Mouse (Mus musculus) megakaryocyte, embryonic 14.5 days (primary cell): ENCODE results near the gene Tmem123. TPM values are rescaled to one million over a fixed set of nuclear protein-coding genes. Genes with fewer than 3 reads are reported as not detected.

Experiments used
- H3K27me3 ChIP-seq: replicated peaks from 2 replicates; pipeline ENCODE3; 2012; ENCODE audit warnings: inconsistent platforms
- H3K36me3 ChIP-seq: replicated peaks from 2 replicates; pipeline ENCODE3; 2012; ENCODE audit warnings: low read length, inconsistent platforms, mixed read lengths
- H3K4me1 ChIP-seq: 2 replicates; pipeline ENCODE4 v1.6.1; 2012; ENCODE audit warnings: inconsistent platforms
- H3K4me3 ChIP-seq: replicated peaks from 2 replicates; pipeline ENCODE3; 2012; ENCODE audit warnings: moderate library complexity, mild to moderate bottlenecking, inconsistent platforms
- H3K9me3 ChIP-seq: 2 replicates; pipeline ENCODE4 v1.6.1; 2012; ENCODE audit warnings: inconsistent platforms
- FLI1 ChIP-seq: IDR thresholded peaks from 2 replicates; pipeline ENCODE4 v1.6.1; 2012; ENCODE audit warnings: low read length, inconsistent platforms, mixed read lengths
- GATA1 ChIP-seq: IDR thresholded peaks from 3 replicates; pipeline ENCODE4 v1.6.1; 2012; ENCODE audit warnings: mixed read lengths, low read length, inconsistent platforms, borderline replicate concordance
- polyA plus RNA-seq: library from polyadenylated mRNA; stranded (reverse); fragments of >175 nt; gene quantifications from 2 replicates; pipeline ENCODE4 v1.2.3, GENCODE M21; 2012; ENCODE audit warnings: low replicate concordance; ENCODE audit not compliant: insufficient read depth

Gene Tmem123
- polyA plus RNA-seq, 1 experiment, result 82.1 TPM

GRCm38 (mm10) chr9:7798555-7798954 is 34.7 kb downstream of the Tmem123 start:
- peaks cover 21% of the 10 kb centered on the region for H3K4me1 ChIP-seq
- no peak for TF ChIP-seq GATA1
- no peak for TF ChIP-seq FLI1
- no peak overlapping the region for H3K4me3 ChIP-seq
- H3K9me3 ChIP-seq, result no peaks in the 10 kb centered on the region
- H3K27me3 ChIP-seq, result no peaks in the 10 kb centered on the region
- peaks cover 23% of the 10 kb centered on the region for H3K36me3 ChIP-seq

GRCm38 (mm10) chr9:7805101-7805506 is 41.3 kb downstream of the Tmem123 start:
- H3K27me3 ChIP-seq, result no peaks in the 10 kb centered on the region
- H3K9me3 ChIP-seq, result no peaks in the 10 kb centered on the region
- no peaks in the 10 kb centered on the region for H3K36me3 ChIP-seq
- no peak overlapping the region for H3K4me3 ChIP-seq
- TF ChIP-seq GATA1 (no peak), FLI1 (no peak)
- H3K4me1 ChIP-seq, result peaks cover 19% of the 10 kb centered on the region

- Histone ChIP-seq H3K36me3 (peaks cover 85% of the 10 kb centered on the region), H3K4me3 (no peak overlapping the region)
- TF ChIP-seq GATA1 (no peak), FLI1 (no peak)
Observed at GRCm38 (mm10) chr9:7822758-7823157, 58.9 kb downstream of the Tmem123 start.

GRCm38 (mm10) chr9:7824916-7825315 is 61.1 kb downstream of the Tmem123 start:
- Histone ChIP-seq H3K4me1 (peaks cover 66% of the 10 kb centered on the region), H3K4me3 (peak overlapping the region; percentile 31), H3K27me3 (no peaks in the 10 kb centered on the region), H3K9me3 (no peaks in the 10 kb centered on the region), H3K36me3 (peaks cover 72% of the 10 kb centered on the region)
- TF ChIP-seq GATA1 (no peak), FLI1 (no peak)

More at GRCm38 (mm10) chr9:7822758-7823157, 58.9 kb downstream of the Tmem123 start:
- no peaks in the 10 kb centered on the region for H3K27me3 ChIP-seq
- no peaks in the 10 kb centered on the region for H3K9me3 ChIP-seq
- H3K4me1 ChIP-seq, result peaks cover 48% of the 10 kb centered on the region

GRCm38 (mm10) chr9:7828706-7829105 is 64.9 kb downstream of the Tmem123 start:
- TF ChIP-seq FLI1 (no peak), GATA1 (no peak)
- H3K27me3 ChIP-seq, result no peaks in the 10 kb centered on the region
- H3K4me1 ChIP-seq, result peaks cover 80% of the 10 kb centered on the region
- no peak overlapping the region for H3K4me3 ChIP-seq
- H3K36me3 ChIP-seq, result peaks cover 51% of the 10 kb centered on the region
- no peaks in the 10 kb centered on the region for H3K9me3 ChIP-seq

- Histone ChIP-seq H3K27me3 (no peaks in the 10 kb centered on the region), H3K9me3 (no peaks in the 10 kb centered on the region), H3K36me3 (peaks cover 57% of the 10 kb centered on the region), H3K4me1 (peaks cover 88% of the 10 kb centered on the region), H3K4me3 (peak overlapping the region; percentile 88)
- no peak for TF ChIP-seq GATA1
- TF ChIP-seq FLI1, result no peak
Observed at GRCm38 (mm10) chr9:7829531-7830528, 66.0 kb downstream of the Tmem123 start.

GRCm38 (mm10) chr9:7833421-7833820 is 69.6 kb downstream of the Tmem123 start:
- TF ChIP-seq FLI1, result no peak
- TF ChIP-seq GATA1, result no peak
- H3K4me3 ChIP-seq, result peak overlapping the region; percentile 75
- H3K9me3 ChIP-seq, result no peaks in the 10 kb centered on the region
- peaks cover 60% of the 10 kb centered on the region for H3K4me1 ChIP-seq
- no peaks in the 10 kb centered on the region for H3K27me3 ChIP-seq
- H3K36me3 ChIP-seq, result peaks cover 32% of the 10 kb centered on the region

GRCm38 (mm10) chr9:7835302-7835701 is 71.5 kb downstream of the Tmem123 start:
- peaks cover 44% of the 10 kb centered on the region for H3K4me1 ChIP-seq
- H3K36me3 ChIP-seq, result peaks cover 29% of the 10 kb centered on the region
- no peaks in the 10 kb centered on the region for H3K9me3 ChIP-seq
- TF ChIP-seq FLI1 (no peak), GATA1 (no peak)
- H3K4me3 ChIP-seq, result no peak overlapping the region
- no peaks in the 10 kb centered on the region for H3K27me3 ChIP-seq

- peak overlapping the region; percentile 97 for H3K4me3 ChIP-seq
- H3K9me3 ChIP-seq, result no peaks in the 10 kb centered on the region
- peaks cover 39% of the 10 kb centered on the region for H3K4me1 ChIP-seq
- no peaks in the 10 kb centered on the region for H3K27me3 ChIP-seq
- no peak for TF ChIP-seq FLI1
- TF ChIP-seq GATA1, result no peak
- peaks cover 29% of the 10 kb centered on the region for H3K36me3 ChIP-seq
Observed at GRCm38 (mm10) chr9:7836331-7836730, 72.5 kb downstream of the Tmem123 start.

GRCm38 (mm10) chr9:7836905-7837805 is 73.3 kb downstream of the Tmem123 start, which contains the start of gene Birc2:
TSS of gene Birc2 (minus strand) at chr9:7837064.
- Histone ChIP-seq H3K4me3 (peak within 1 kb of the TSS; percentile 97), H3K36me3 (peaks cover 28% of the 10 kb centered on the region), H3K4me1 (peaks cover 34% of the 10 kb centered on the region), H3K9me3 (no peaks in the 10 kb centered on the region), H3K27me3 (no peaks in the 10 kb centered on the region)
- no peak for TF ChIP-seq GATA1
- no peak for TF ChIP-seq FLI1
